Mouse (Mus musculus) gastrocnemius, postnatal 10 days (tissue): ENCODE measurements around the gene Ddx10. TPM values are rescaled to one million over a fixed set of nuclear protein-coding genes. Genes with fewer than 3 reads are reported as not detected.

Source experiments
- DNase-seq: peaks from one replicate; pipeline ENCODE4 v3.0.0; 2021; ENCODE audit warnings: mixed read lengths
- long read RNA-seq, 2 experiments: library from polyadenylated mRNA; stranded (forward); transcript quantifications; one replicate each; pipeline ENCODE4 v2.0.0; 2021
- total RNA-seq, 2 experiments: library from RNA; stranded (reverse); gene quantifications; 2 replicates each; pipeline ENCODE4 v1.2.3; 2021

The Ddx10 gene
- total RNA-seq, result 10 to 100 TPM; 10.5 to 12.3 TPM
- long read RNA-seq, experiment 1, transcript Ddx10-201 (18 exons, 3,128 nt), result major isoform, 16 of 16 reads
- long read RNA-seq, experiment 1, partial matches to known transcripts, result 0 of 16 reads
- long read RNA-seq, experiment 1, other reads (novel, unspliced or antisense), result 0 of 16 reads
- long read RNA-seq, experiment 2, transcript Ddx10-201 (18 exons, 3,128 nt), result major isoform, 12 of 14 reads
- long read RNA-seq, experiment 2, partial matches to known transcripts, result 0 of 14 reads
- long read RNA-seq, experiment 2, other reads (novel, unspliced or antisense), result 2 of 14 reads

GRCm38 (mm10) chr9:53247953-53248397 lies at the start of gene Ddx10:
TSS of gene Ddx10 (minus strand) at chr9:53248053.
- peak; percentile 94 for DNase-seq

- no peak for DNase-seq
Measured at GRCm38 (mm10) chr9:53292833-53293232, 45.0 kb upstream of the Ddx10 start.

GRCm38 (mm10) chr9:53290006-53290405 lies 42.2 kb upstream of the Ddx10 start:
- DNase-seq, result no peak

DNA sequence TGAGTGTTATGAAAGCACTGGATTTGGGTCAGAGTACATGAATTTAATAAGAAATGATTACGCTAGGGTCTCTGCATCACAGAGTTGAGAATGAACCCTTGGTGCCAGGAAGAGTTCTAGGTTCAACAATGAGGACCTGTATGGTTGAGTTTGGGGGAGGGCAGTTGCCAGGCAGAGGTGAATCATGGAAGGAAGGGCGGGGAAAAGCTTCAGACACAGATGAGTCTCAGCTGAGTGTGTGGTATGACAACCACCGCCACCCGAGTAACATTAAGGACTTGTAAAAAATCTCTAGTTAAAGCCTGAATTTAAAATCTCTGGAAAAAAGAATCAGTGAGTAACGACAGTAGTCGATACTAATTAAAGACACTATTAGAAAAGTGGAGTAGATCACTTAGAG lies 38.9 kb upstream of the Ddx10 start:
- no peak for DNase-seq

- DNase-seq, result no peak
Measured at GRCm38 (mm10) chr9:53278997-53279396, 31.1 kb upstream of the Ddx10 start.

- DNase-seq, result no peak
Measured at GRCm38 (mm10) chr9:53276381-53276780, 28.5 kb upstream of the Ddx10 start.

DNA sequence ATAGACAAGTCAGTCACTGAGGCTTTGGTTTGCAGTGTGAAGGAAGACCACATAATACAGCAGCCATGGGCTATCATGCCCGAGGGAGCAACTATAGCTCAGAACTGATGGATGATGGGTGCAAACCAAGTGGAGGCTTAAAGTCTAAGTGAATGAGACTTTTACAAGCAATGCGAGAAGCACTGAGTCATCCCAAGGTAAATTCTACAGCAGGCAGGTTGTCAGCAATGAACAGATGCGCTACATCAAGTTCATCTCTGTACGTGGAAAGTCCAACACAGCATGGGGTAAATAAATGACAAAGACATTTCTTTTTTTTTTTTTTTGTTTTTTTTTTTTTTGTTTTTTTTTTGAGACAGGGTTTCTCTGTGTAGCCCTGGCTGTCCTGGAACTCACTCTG lies 24.9 kb upstream of the Ddx10 start:
- no peak for DNase-seq

- DNase-seq, result no peak
Measured at GRCm38 (mm10) chr9:53272207-53272606, 24.4 kb upstream of the Ddx10 start.

GRCm38 (mm10) chr9:53271281-53272022 lies 23.6 kb upstream of the Ddx10 start:
- DNase-seq, result no peak

DNA sequence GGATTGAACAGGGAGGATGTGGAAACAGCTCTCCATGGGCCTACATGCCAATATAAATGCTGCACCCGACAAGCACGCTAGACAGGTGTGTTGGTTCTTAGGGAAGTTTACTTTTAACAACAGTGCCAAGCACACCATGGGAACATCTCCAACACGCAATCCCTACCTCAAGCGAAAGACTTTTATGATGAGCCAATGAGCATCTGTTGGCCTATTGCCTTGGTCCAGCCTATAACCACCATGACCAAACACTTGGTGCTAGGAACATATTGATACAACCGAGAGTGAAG lies 21.6 kb upstream of the Ddx10 start:
- no peak for DNase-seq

DNA sequence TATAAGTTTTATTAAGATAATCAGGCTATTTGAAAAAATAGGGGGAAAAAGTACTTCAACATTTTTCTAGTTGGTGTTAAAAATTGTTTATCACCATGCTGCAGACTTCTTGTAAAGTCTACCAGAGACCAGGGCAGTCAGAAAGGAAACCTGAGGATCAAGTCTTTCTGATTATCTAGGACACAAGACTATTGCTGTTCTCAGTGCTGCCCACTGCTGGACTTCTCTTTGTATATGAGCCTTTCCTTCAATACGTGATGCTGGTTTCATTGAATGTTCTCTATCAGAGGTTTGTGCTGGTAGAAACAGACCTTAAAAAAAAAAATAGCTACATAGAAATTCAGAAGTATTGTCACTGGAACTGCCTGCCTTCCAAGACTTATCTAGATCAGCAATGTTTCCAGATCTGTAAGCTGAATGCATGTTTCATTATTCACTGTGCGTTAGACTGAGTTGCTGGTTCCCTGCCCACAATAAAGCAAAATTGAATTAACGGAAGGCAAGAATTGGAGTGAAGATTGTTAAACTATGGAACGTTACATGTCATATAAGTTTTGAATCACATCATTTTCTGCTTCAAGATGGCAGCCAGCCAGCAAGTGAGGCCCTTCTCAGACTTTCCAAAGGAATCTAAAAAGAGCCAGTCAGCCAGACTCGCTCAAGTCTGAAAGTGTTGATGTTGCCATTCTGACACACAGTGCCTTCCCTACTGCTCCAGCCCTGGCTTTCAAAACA lies 21.0 kb upstream of the Ddx10 start:
- DNase-seq, result peak; percentile 14

- no peak for DNase-seq
Measured at GRCm38 (mm10) chr9:53268036-53268435, 20.2 kb upstream of the Ddx10 start.

DNA sequence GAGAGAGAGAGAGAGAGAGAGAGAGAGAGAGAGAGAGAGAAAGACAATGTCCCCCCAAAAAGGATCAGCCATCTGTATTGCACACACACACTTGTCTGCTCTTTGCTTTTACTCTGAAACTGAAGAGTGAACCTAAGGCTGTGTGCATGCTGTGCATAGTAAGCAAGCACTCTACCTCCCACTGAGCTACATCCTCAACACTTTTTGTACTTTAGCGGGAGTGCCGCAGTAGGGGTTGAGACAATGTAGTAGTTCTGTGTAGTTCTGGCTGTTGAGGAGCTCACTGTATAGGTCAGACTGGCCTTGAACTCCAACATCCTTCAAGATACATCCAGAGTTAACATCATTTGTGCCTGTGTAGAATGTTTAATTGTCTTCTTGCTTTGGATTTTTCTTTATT lies 17.7 kb upstream of the Ddx10 start:
- no peak for DNase-seq

DNA sequence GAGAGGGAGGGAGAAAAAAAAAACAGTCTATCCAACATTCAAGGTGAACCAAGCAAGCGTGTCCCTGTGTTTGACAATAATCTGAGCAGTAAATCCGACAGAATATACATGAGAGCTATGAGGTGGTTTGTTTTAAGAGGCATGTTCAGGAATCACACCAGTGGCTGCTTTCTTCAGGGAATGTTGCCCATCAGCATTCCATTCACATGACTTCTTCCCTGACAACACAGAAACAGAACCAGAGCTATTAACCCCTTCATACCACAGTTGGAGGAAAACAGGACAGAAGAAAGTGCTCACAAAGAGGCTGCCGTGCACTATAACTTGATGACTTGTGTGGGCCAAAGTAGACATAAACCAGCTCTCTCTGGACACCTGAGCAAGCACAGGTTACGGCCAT lies 16.5 kb upstream of the Ddx10 start:
- no peak for DNase-seq

DNA sequence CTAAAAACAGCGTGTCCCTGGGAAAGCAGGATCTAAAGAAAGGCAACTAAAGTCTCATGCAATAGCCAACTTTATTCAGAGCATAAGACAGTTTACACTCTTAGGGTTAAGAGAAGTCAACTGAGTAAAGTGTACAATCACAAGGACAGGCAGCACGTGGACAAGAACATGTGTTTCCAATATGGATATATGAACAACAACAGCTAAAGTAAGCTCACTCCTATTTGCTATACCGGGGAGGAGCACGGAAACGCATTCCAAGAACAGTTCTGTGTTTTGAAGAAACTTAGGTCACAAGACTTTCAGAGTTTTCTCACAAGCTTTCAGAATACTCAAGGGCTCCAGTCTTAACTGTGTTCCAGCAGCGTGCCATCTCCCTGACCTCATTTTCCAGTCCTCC lies 10.3 kb upstream of the Ddx10 start:
- DNase-seq, result no peak

GRCm38 (mm10) chr9:53257772-53258171 lies 9.9 kb upstream of the Ddx10 start:
- no peak for DNase-seq

GRCm38 (mm10) chr9:53256690-53257305 lies 8.9 kb upstream of the Ddx10 start:
- DNase-seq, result no peak

DNA sequence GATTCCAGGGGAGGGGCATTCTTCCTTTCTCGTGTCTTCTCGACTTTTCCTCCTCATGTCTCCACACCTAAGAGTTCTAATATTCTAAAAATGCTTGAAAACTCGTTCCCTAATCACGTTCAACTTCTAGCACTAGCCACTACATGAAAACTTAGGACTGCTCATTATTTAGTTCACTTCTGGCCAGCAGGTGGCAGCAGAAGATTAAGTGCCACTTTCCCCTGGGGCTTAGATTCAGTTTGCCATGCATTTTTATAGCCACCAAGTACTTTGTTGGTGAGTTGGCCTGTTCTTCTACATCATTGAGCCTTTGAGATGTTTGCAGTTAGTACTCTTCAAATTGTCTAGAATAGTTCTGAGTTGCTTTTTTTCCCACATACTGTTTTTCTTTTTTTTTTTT lies 6.5 kb upstream of the Ddx10 start:
- DNase-seq, result peak; percentile 72

DNA sequence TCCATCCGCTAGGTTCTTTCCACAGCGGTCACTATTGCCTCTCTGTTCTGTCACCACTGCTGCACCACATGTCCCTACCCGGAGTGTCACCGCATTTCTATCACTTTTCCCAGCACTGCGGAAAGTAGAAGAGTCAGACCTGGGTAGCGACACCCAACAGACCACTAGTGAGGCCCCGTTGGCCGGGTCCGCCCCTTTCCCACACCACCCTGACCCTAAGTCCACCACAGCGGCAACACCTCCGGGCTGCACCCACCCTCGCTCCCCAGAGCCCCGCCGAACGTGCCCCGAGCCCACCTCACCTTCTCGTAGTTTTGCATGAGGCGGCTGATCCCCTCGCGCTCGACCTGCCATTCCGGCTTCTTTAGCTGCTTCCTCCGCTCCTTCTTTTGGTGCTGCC lies 337 bp downstream of the Ddx10 start:
- no peak for DNase-seq

DNA sequence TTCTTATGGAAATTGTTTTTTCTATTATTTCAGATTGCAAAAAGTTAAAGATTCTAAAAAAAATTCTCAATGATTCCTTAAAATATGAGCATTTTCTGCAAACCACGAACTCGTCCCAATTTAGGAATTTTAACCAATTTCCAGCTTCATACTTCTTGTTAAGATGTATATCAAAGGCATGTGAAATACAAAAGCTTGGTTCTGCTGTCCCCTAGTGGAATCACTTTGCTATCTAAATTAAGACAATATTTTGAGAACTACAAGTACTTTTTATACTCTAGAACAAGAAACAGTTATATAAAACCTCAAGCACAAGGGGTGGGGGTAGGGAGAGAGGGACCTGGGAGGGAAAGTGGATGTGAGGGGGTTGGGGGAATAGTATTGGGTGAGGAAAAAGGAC lies 29.7 kb downstream of the Ddx10 start:
- no peak for DNase-seq

DNA sequence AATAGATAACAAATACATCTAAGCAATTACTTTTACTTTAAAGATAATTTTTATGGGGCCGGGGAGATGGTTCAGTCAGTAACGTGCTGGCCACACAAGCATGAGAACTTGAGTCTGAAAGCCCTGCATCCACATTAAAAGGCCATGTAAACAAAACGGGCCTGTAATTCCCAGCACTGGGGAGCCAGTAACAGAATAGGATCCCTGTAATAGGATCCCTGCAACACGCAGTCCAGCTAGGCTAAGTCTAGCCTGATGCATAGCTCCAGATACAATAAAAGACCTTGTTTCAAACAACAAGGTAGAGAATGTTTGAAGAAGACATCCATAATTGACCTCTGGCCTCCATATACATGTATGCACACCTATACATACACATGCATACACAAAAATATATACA lies 39.6 kb downstream of the Ddx10 start:
- DNase-seq, result no peak

DNA sequence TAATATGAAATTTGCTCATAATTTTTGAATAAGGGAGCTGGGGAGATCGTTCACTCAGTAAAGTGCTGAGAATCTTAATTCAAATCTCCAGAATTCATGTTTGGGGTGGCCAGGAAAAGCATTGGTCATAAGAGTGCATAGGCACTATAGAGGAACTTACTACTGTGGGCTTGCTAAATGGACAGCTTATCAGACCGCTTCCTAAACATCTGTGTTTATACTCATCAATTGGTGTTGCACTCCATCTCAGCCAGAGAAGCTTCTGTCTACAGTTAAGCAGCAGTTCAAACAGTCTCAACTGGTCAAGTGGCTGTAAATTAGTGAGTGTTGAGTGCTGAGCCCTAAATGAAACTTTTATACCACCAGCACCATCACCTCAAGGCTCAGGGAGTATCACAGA lies 73.3 kb downstream of the Ddx10 start:
- no peak for DNase-seq

DNA sequence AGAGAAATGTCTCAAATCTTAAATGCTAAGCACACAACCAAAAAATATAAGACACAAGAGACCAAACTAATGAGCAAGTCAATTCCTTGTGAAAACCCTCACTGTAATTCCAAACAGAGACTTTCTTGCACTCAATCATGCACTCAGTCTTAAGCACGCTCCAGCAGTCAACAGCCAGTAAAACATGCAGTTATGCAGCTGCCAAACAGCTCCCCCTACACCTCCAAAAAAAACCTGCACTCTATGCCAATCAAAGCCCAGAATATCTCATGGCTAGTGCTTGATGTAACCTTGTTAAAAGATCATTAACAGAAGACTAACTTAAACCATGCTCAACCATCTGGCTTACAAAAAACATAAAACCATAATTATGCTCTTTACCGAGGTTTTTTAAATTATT lies 74.6 kb downstream of the Ddx10 start:
- DNase-seq, result no peak
